24 mouse cellular contexts compared by ENCODE assay signal in genomic region chr6:88934132-88934531, GRCm38 (mm10). TPM values are rescaled to one million over a fixed set of nuclear protein-coding genes. Genes with fewer than 3 reads are reported as not detected.
A peak's percentile ranks its signal among the peaks of the same experiment; 100 is the strongest.
DNase-seq lines count a peak whose midpoint lies in the region; ATAC-seq and TF ChIP-seq lines count a peak whose summit lies in the region.
"Had no signal": no experiment of that assay in that cellular context is flagged by ENCODE, and none has a peak within 500 bp of the region (broad histone marks: within the 10 kb centered on the region; RNA-seq: fewer than 3 reads in every experiment).

No protein-coding gene starts in this region.

- no peaks in the 10 kb centered on the region for H3K36me3 ChIP-seq in lung, embryonic 14.5 days (ENCODE audit: insufficient read depth)
- no peaks in the 10 kb centered on the region for H3K36me3 ChIP-seq in embryonic facial prominence, embryonic 10.5 days (replicated peaks)
- H3K36me3 ChIP-seq: G1E; hindbrain, embryonic 12.5 days; liver, embryonic 13.5 days had no signal

- H3K27me3 ChIP-seq in lung, embryonic 14.5 days (ENCODE audit: insufficient read depth, low read length) = no peaks in the 10 kb centered on the region
- H3K27me3 ChIP-seq in embryonic facial prominence, embryonic 10.5 days (replicated peaks; ENCODE audit: low read depth, poor library complexity, severe bottlenecking) = peaks cover 52% of the 10 kb centered on the region
- H3K27me3 ChIP-seq: CH12.LX had no signal

- H3K4me3 ChIP-seq in lung, embryonic 14.5 days (ENCODE audit: low read depth, low read length) = no peak overlapping the region
- no peak overlapping the region for H3K4me3 ChIP-seq in embryonic facial prominence, embryonic 10.5 days
- H3K4me3 ChIP-seq: hindbrain, embryonic 12.5 days; left cerebral cortex, adult 2 months; liver, embryonic 13.5 days; megakaryocyte, embryonic 14.5 days had no signal

- DNase-seq in heart, postnatal 4 days = peak; percentile 7
- DNase-seq in heart, adult 8-10 months (ENCODE audit: low spot score) = no peak
- peak; percentile 39 for DNase-seq in lung, embryonic 14.5 days
- DNase-seq in lung, postnatal 25 days (ENCODE audit: low spot score) = no peak
- DNase-seq in Muller cell, postnatal 12 days (ENCODE audit: inconsistent ontology term) = peak; percentile 69
- DNase-seq in embryonic facial prominence, embryonic 10.5 days (ENCODE audit: low spot score) = peak; percentile 8
- no peak for DNase-seq in frontal cortex, postnatal 25 days (ENCODE audit: low spot score in 2 of 2)
- DNase-seq: adrenal gland, adult 8-10 months; B cell, adult 2 months; cerebellum, adult 18-20 months; cerebellum, postnatal 36 days; embryo, embryonic 11 days; gastrocnemius, postnatal 10 days; liver, embryonic 13.5 days; lung, adult 2 months; thymus, postnatal 14 days had no signal

- peaks cover 16% of the 10 kb centered on the region for H3K4me1 ChIP-seq in lung, embryonic 14.5 days (ENCODE audit: insufficient read depth)
- peaks cover 84% of the 10 kb centered on the region for H3K4me1 ChIP-seq in embryonic facial prominence, embryonic 10.5 days

- no peaks in the 10 kb centered on the region for H3K9me3 ChIP-seq in lung, embryonic 14.5 days (ENCODE audit: low read depth, low read length)
- H3K9me3 ChIP-seq in embryonic facial prominence, embryonic 10.5 days = no peaks in the 10 kb centered on the region
- H3K9me3 ChIP-seq: G1E; hindbrain, embryonic 12.5 days; liver, embryonic 13.5 days; megakaryocyte, embryonic 14.5 days had no signal

- ATAC-seq in lung, embryonic 14.5 days (ENCODE audit: insufficient read depth) = no peak
- ATAC-seq: activated CD4-positive, CD25-positive, alpha-beta regulatory T cell, adult 4 months had no signal

- 49% methylated on average over 4 of the region's 4 CpGs for WGBS in lung, embryonic 14.5 days
- 53% methylated on average over 4 of the region's 4 CpGs for WGBS in embryonic facial prominence, embryonic 10.5 days

- no peak for TF ChIP-seq CTCF in lung, embryonic 14.5 days (IDR thresholded peaks at IDR 0.05; ENCODE audit: low read depth)

- H3K4me2 ChIP-seq in lung, embryonic 14.5 days = no peak overlapping the region
- H3K4me2 ChIP-seq: heart, embryonic 11.5 days; hindbrain, embryonic 12.5 days; liver, embryonic 13.5 days had no signal

- no peak overlapping the region for H3K9ac ChIP-seq in lung, embryonic 14.5 days
- H3K9ac ChIP-seq: liver, embryonic 13.5 days had no signal

- H3K27ac ChIP-seq in lung, embryonic 14.5 days (ENCODE audit: low read depth) = no peak overlapping the region
- H3K27ac ChIP-seq in embryonic facial prominence, embryonic 10.5 days (replicated peaks) = no peak overlapping the region
- H3K27ac ChIP-seq: hindbrain, embryonic 12.5 days; left cerebral cortex, adult 2 months; liver, embryonic 13.5 days had no signal

RNA-seq across cellular contexts. Expression of gene Tpra1, which starts 32.1 kb away (rescaled TPM):
- 10 to 100 TPM; 29.7 to 30.8 TPM for total RNA-seq in heart, postnatal 4 days (2021)
- 10 to 100 TPM; 29.0 to 36.3 (median 32.2) TPM for total RNA-seq in heart, adult 8-10 months (2022)
- 49.4 and 53.6 TPM in 2 replicates for polyA plus RNA-seq in lung, embryonic 14.5 days (2014; fragmentation: Nextera tagmentation; extraction: Ambion mirVana)
- 54.4 and 56.7 TPM in 2 replicates for polyA plus RNA-seq in embryonic facial prominence, embryonic 10.5 days (2016; fragmentation: Nextera tagmentation; extraction: Ambion mirVana)

RNA-seq across cellular contexts. Expression of gene Mcm2, which starts 35.6 kb away (rescaled TPM):
- 100 to 1,000 TPM in 1 of 2 experiments, 10 to 100 TPM in 1; 86.1 to 103 TPM for total RNA-seq in heart, postnatal 4 days (2021)
- total RNA-seq in heart, adult 8-10 months (2022) = 1 to 10 TPM; 4.7 to 6.7 (median 5.6) TPM
- 153 and 164 TPM in 2 replicates for polyA plus RNA-seq in lung, embryonic 14.5 days (2014; fragmentation: Nextera tagmentation; extraction: Ambion mirVana)
- 262 and 280 TPM in 2 replicates for polyA plus RNA-seq in embryonic facial prominence, embryonic 10.5 days (2016; fragmentation: Nextera tagmentation; extraction: Ambion mirVana)

RNA-seq across cellular contexts. Expression of gene Podxl2, which starts 59.3 kb away (rescaled TPM):
- total RNA-seq in heart, postnatal 4 days (2021) = 10 to 100 TPM; 61.1 to 65.1 TPM
- 10 to 100 TPM; 13.7 to 14.8 (median 14.2) TPM for total RNA-seq in heart, adult 8-10 months (2022)
- 52.0 and 56.7 TPM in 2 replicates for polyA plus RNA-seq in lung, embryonic 14.5 days (2014; fragmentation: Nextera tagmentation; extraction: Ambion mirVana)
- polyA plus RNA-seq in embryonic facial prominence, embryonic 10.5 days (2016; fragmentation: Nextera tagmentation; extraction: Ambion mirVana) = 52.1 and 56.3 TPM in 2 replicates
- total RNA-seq: granulocyte monocyte progenitor cell, adult 5-6 weeks had no signal
- polyA plus RNA-seq: activated CD4-positive, CD25-positive, alpha-beta regulatory T cell, adult 4 months; G1E had no signal

Comparison
In these comparisons a context has a peak if more than half of its experiments do, and no peak if none do; other contexts are left out.
1. DNase-seq: peak in heart, postnatal 4 days (single experiment), lung, embryonic 14.5 days (single experiment), Muller cell, postnatal 12 days (single experiment) and embryonic facial prominence, embryonic 10.5 days (single experiment); none in heart, adult 8-10 months (single experiment), lung, postnatal 25 days (single experiment) and frontal cortex, postnatal 25 days (0 of 2).
2. RNA of gene Mcm2, which starts 35.6 kb away (total RNA-seq): 86.1 to 103 TPM in heart, postnatal 4 days; 4.7 to 6.7 TPM in heart, adult 8-10 months; every median in the first group is over 10 times any median in the second.